Mouse (Mus musculus) megakaryocyte, adult 5-6 weeks (primary cell): ENCODE data around the gene Myf5. TPM values are rescaled to one million over a fixed set of nuclear protein-coding genes. Genes with fewer than 3 reads are reported as not detected.

Experiments used
- ATAC-seq: 2 replicates; pipeline ENCODE4 v1.8.0; 2016; ENCODE audit warnings: mild to moderate bottlenecking, inconsistent platforms; ENCODE audit not compliant: poor library complexity, severe bottlenecking
- total RNA-seq, 2 experiments: library from RNA; stranded (forward) in 1 of 2; stranded (reverse) in 1 of 2; fragments of 153-499, 151-499 nt in 1 of 2; fragments of 221-1000, 200-1000 nt in 1 of 2; gene quantifications; 2 replicates each; pipeline versions ENCODE4 v1.2.3 to v1.2.4; 2015 to 2017

Gene Myf5
- total RNA-seq (2015), result not detected in 2 replicates
- total RNA-seq (2017), result not detected in 2 replicates

GRCm38 (mm10) chr10:107485870-107486269 is at the start of gene Myf5:
Gene Myf5, minus strand, starts transcription at chr10:107486134.
- no peak for ATAC-seq

DNA sequence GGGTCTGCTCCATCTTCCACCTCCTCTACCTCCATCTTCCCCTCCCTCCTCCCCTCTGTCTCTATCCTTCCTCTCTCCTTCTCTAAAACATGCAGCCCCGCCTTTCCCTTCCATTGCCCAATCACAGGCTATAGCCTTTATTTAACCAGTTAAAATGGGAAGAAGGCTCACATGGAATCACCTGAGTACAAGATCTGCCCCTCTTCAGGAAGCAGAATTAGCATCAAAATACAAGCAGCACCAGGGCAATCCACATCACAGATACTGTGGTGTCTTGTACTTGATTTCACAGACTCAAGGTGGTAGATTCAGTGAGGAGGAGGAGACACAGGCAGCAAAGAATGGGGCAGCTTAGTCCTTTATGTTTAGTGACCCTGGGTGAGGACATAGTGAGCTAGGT is 42.8 kb upstream of the Myf5 start:
- ATAC-seq, result no peak

DNA sequence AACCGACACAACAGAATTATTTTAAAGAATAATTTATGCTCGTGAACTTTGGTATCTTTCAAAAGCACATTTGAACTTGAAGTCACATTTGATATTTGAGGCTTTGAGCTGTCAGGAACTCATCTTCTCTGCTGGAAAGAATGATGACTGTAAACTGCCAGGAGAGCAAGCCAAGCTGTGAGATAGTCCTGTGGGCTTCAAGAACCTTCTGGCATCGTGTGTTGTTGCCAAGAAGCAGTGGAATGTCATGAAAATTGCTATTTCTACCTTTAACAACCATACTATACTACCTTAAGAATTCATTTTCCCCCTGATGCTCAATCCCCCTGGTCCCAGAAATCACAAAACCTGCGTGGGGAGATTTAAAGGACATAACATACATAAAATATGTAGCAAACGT is 33.3 kb upstream of the Myf5 start:
- no peak for ATAC-seq

- no peak for ATAC-seq
These were observed 30.7 kb upstream of the Myf5 start for GRCm38 (mm10) chr10:107516641-107517040.

- no peak for ATAC-seq
These were observed 28.8 kb upstream of the Myf5 start for GRCm38 (mm10) chr10:107514735-107515134.

GRCm38 (mm10) chr10:107506397-107506796 is 20.5 kb upstream of the Myf5 start:
- no peak for ATAC-seq

GRCm38 (mm10) chr10:107503430-107503829 is 17.5 kb upstream of the Myf5 start:
- no peak for ATAC-seq

DNA sequence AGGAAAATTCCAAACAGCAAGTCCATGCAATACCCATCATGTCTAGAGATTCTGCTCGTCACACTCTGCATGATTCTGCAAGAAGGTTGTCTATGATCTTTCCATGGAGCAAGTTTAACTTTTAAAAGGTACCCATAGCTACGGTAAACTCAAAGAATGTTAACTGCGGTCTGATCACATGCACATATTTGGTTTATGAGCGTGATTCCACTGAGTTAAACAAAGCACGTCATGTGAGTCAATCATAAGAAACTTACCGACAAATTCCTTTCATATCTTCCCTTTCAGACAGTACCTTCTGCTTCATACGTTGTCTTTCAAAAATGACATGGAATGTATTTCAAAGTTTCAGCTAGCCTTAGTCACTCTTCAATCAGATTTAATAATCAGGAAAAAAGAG is 16.3 kb upstream of the Myf5 start:
- ATAC-seq, result no peak

DNA sequence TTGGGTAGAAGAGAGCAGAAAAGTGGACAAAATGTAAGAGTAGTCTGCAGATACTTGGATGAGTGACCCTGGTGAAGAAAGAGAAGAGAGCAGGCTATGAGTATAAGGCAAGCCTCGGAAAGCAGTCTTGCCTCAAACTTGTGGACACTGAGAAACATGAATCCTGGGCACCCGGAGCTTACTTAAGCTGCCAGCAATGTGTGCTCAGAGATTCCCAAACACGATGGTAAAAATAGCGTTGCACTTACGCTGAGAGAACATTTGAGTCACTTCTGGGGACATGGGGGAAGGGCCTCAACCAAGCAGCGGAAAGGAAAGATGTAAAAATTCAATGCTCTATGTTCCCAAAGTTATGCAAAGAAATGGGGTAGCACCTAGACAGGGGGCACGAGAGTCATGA is 13.7 kb upstream of the Myf5 start:
- ATAC-seq, result no peak

- no peak for ATAC-seq
These were observed 10.5 kb upstream of the Myf5 start for GRCm38 (mm10) chr10:107496402-107496801.

GRCm38 (mm10) chr10:107494568-107494967 is 8.6 kb upstream of the Myf5 start, which contains the start of gene Myf6:
Gene Myf6, minus strand, starts transcription at chr10:107494737.
- no peak for ATAC-seq

- no peak for ATAC-seq
These were observed 7.9 kb upstream of the Myf5 start for GRCm38 (mm10) chr10:107493580-107494474.

GRCm38 (mm10) chr10:107492867-107493579 is 7.1 kb upstream of the Myf5 start:
- ATAC-seq, result no peak

DNA sequence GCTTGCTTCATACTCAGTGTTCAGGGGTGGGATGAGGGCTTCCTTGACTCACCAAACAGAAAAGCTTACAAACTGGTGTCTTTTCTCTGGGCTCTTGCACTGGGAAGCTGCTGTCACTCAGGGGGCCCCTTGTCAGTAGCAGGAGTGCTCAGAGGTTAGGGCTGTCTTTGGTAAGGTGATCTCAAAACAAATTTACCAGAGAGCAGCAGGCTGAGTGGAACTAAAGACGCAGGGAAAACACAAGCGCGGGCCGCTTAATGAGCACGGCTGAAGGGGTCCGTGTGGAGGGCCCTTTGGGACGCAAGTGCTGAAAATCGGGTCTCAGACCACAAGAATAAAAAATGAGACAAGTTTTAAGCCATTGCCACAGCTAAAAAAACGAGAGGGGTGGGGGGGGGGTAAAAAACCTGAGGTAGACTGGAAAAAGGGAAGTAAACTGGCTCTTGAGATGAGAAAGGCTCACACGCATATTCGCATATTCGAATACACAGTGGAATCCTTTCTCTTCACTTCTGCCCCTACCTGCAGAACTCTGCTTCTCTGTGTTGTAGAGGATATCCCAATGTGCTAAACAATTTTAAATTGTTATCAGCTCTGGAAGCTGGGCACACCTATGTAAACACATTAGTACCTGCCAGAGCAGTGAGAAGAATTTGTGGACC is 2.9 kb upstream of the Myf5 start:
- no peak for ATAC-seq

- no peak for ATAC-seq
These were observed 836 bp upstream of the Myf5 start for GRCm38 (mm10) chr10:107486770-107487169.

DNA sequence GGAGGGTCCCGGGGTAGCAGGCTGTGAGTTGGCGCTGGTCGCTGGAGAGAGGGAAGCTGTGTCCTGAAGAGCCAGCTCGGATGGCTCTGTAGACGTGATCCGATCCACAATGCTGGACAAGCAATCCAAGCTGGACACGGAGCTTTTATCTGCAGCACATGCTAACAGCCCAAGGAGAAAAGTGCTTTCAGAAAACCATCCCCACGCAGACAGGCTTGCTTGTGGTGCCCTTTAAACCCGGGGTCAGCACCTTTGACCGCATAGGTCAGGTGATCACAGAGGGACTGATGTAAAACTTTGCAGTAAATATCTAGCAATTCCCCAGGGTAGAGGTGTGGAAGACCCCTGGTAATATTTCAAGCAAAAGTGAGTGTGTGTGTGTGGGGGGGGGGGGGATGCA is 1.9 kb downstream of the Myf5 start:
- no peak for ATAC-seq

DNA sequence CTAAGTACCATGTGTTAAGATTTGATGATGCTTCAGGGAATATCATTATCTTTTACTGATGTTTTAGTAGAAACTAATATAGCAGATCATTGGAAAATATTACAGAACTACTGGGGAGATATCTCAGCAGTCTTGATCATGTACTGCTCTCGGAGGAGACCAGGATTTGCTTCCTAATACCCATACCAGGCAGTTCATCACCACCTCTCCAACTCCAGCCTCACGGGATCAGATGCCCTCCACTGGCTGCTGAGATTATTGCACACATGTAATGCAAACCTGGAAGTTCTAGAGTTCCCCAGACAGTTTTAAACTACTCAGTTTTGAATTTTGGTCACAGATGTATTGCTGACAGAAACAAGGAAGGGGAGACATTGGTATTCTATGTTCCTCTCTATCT is 12.4 kb downstream of the Myf5 start:
- ATAC-seq, result no peak

GRCm38 (mm10) chr10:107471712-107472111 is 14.2 kb downstream of the Myf5 start:
- no peak for ATAC-seq

- ATAC-seq, result no peak
These were observed 18.1 kb downstream of the Myf5 start for GRCm38 (mm10) chr10:107467819-107468218.

GRCm38 (mm10) chr10:107449496-107450330 is 36.2 kb downstream of the Myf5 start:
- ATAC-seq, result no peak
